ENCODE assay signal across 8 mouse cellular contexts in the genomic region with DNA sequence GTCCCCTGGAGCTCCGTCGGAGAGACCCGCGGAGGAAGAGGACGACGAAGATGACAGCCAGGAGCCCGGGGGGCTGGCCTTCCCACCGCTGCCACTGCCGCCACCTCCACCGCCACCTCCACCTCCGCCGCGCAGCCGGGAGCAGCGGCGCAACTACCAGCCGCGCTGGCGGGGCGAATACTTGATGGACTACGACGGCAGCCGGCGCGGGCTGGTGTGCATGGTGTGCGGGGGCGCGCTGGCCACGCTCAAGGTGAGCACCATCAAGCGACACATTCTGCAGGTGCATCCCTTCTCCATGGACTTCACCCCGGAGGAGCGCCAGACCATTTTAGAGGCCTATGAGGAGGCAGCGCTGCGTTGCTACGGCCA. TPM values are rescaled to one million over a fixed set of nuclear protein-coding genes. Genes with fewer than 3 reads are reported as not detected.
DNase-seq lines count a peak whose midpoint lies in the region; ATAC-seq and TF ChIP-seq lines count a peak whose summit lies in the region.

No protein-coding gene starts in this region.

- no peak for ATAC-seq in G1E (ENCODE audit: extremely low read depth, insufficient number of reproducible peaks, low FRiP score, poor library complexity, severe bottlenecking)
- ATAC-seq in liver, postnatal 0 days = no peak

- no peaks in the 10 kb centered on the region for H3K9me3 ChIP-seq in heart, embryonic 10.5 days
- peaks cover 10% of the 10 kb centered on the region for H3K9me3 ChIP-seq in G1E (replicated peaks)
- H3K9me3 ChIP-seq in hindbrain, embryonic 10.5 days = 0 out of 2 replicates have a peak, but pooled peaks cover 3% of the 10 kb centered on the region
- H3K9me3 ChIP-seq in liver, postnatal 0 days (ENCODE audit: low read length) = no peaks in the 10 kb centered on the region

- TF ChIP-seq EP300 in liver, postnatal 0 days (IDR thresholded peaks at IDR 0.05; ENCODE audit: low read depth) = no peak

- peaks cover 75% of the 10 kb centered on the region for H3K36me3 ChIP-seq in heart, embryonic 10.5 days
- peaks cover 82% of the 10 kb centered on the region for H3K36me3 ChIP-seq in G1E (replicated peaks)
- H3K36me3 ChIP-seq in hindbrain, embryonic 10.5 days = peaks cover 82% of the 10 kb centered on the region
- H3K36me3 ChIP-seq in liver, postnatal 0 days (replicated peaks; ENCODE audit: insufficient read depth, low read length) = peaks cover 17% of the 10 kb centered on the region

- peak overlapping the region; percentile 47 for H3K4me3 ChIP-seq in heart, embryonic 10.5 days
- H3K4me3 ChIP-seq in G1E (ENCODE audit: low read depth, low read length) = peak overlapping the region; percentile 23; the same call in 1 of the 2 replicates
- peak overlapping the region; percentile 47 for H3K4me3 ChIP-seq in hindbrain, embryonic 10.5 days
- 0 out of 2 replicates have a peak overlapping the region, but pooled peaks have one; percentile 15 for H3K4me3 ChIP-seq in liver, postnatal 0 days (ENCODE audit: low read depth, low read length)

- TF ChIP-seq CTCF in G1E (IDR thresholded peaks at IDR 0.05; ENCODE audit: low read depth, low read length) = no peak
- no peak for TF ChIP-seq CTCF in liver, postnatal 0 days (IDR thresholded peaks at IDR 0.05; ENCODE audit: low read depth)

- peaks cover 7% of the 10 kb centered on the region; the same call in 1 of the 2 replicates for H3K27me3 ChIP-seq in heart, embryonic 10.5 days (ENCODE audit: insufficient read depth, poor library complexity, severe bottlenecking)
- H3K27me3 ChIP-seq in G1E (ENCODE audit: insufficient read depth, low read length) = peaks cover 4% of the 10 kb centered on the region; the same call in 1 of the 2 replicates
- H3K27me3 ChIP-seq in hindbrain, embryonic 10.5 days (ENCODE audit: insufficient read depth, poor library complexity, severe bottlenecking) = peaks cover 19% of the 10 kb centered on the region; the same call in 1 of the 2 replicates
- no peaks in the 10 kb centered on the region for H3K27me3 ChIP-seq in liver, postnatal 0 days (ENCODE audit: insufficient read depth, low read length)

- H3K9ac ChIP-seq in liver, postnatal 0 days (replicated peaks) = no peak overlapping the region

- peaks cover 63% of the 10 kb centered on the region for H3K4me1 ChIP-seq in heart, embryonic 10.5 days
- peaks cover 26% of the 10 kb centered on the region for H3K4me1 ChIP-seq in G1E (ENCODE audit: insufficient read depth, low read depth, low read length)
- peaks cover 67% of the 10 kb centered on the region for H3K4me1 ChIP-seq in hindbrain, embryonic 10.5 days (replicated peaks)
- H3K4me1 ChIP-seq in liver, postnatal 0 days (ENCODE audit: insufficient read depth) = peaks cover 21% of the 10 kb centered on the region

- 15% methylated on average over 35 of the region's 35 CpGs for WGBS in heart, embryonic 10.5 days
- whole genome bisulfite sequencing in hindbrain, embryonic 10.5 days = 9% methylated on average over 35 of the region's 35 CpGs
- 71% methylated on average over 33 of the region's 35 CpGs for WGBS in liver, postnatal 0 days (ENCODE audit: insufficient replicate concordance)

- no peak for DNase-seq in heart, embryonic 10.5 days (ENCODE audit: low spot score)
- no peak for DNase-seq in heart, postnatal 4 days
- no peak for DNase-seq in G1E (ENCODE audit: low spot score)
- DNase-seq in hindbrain, embryonic 10.5 days (ENCODE audit: low spot score) = no peak
- no peak for DNase-seq in liver, postnatal 0 days
- DNase-seq in ovary, postnatal 14 days (ENCODE audit: low spot score) = no peak
- DNase-seq in spleen, adult 18-20 months = no peak
- no peak for DNase-seq in kidney, adult 8-10 months

- H3K4me2 ChIP-seq in liver, postnatal 0 days (ENCODE audit: low read depth, low read length) = peak overlapping the region; percentile 66

- peak overlapping the region; percentile 80 for H3K27ac ChIP-seq in heart, embryonic 10.5 days
- H3K27ac ChIP-seq in hindbrain, embryonic 10.5 days = peak overlapping the region; percentile 88
- no peak overlapping the region for H3K27ac ChIP-seq in liver, postnatal 0 days (ENCODE audit: low read depth)

RNA-seq across cellular contexts. Expression of a gene that starts 5.2 kb away (rescaled TPM):
- polyA plus RNA-seq in heart, embryonic 10.5 days (2016; fragmentation: Nextera tagmentation; extraction: Ambion mirVana) = 3.1 and 5.1 TPM in 2 replicates
- total RNA-seq in heart, postnatal 4 days (2021) = 10 to 100 TPM; 28.4 to 28.5 TPM
- 8.4 and 10.7 TPM in 2 replicates for total RNA-seq in G1E (2014; fragmentation: Nextera tagmentation)
- total RNA-seq in G1E (2017) = 7.0 and 7.4 TPM in 2 replicates
- polyA plus RNA-seq in G1E (2012) = 23.1 and 29.4 TPM in 2 replicates
- 7.0 and 8.6 TPM in 2 replicates for polyA plus RNA-seq in hindbrain, embryonic 10.5 days (2016; fragmentation: Nextera tagmentation; extraction: Ambion mirVana)
- polyA plus RNA-seq in liver, postnatal 0 days (2015; fragmentation: Nextera tagmentation; extraction: Ambion mirVana) = 0.58 and 0.75 TPM in 2 replicates

RNA-seq across cellular contexts. Expression of a gene that starts 39.8 kb away (rescaled TPM):
- polyA plus RNA-seq in heart, embryonic 10.5 days (2016; fragmentation: Nextera tagmentation; extraction: Ambion mirVana) = 26.8 and 35.5 TPM in 2 replicates
- total RNA-seq in heart, postnatal 4 days (2021) = 10 to 100 TPM; 29.4 to 30.8 TPM
- total RNA-seq in G1E (2014; fragmentation: Nextera tagmentation) (13.3 and 18.1 TPM in 2 replicates), G1E (2017) (8.0 and 8.2 TPM in 2 replicates)
- 31.8 and 34.2 TPM in 2 replicates for polyA plus RNA-seq in G1E (2012)
- polyA plus RNA-seq in hindbrain, embryonic 10.5 days (2016; fragmentation: Nextera tagmentation; extraction: Ambion mirVana) = 44.9 and 48.0 TPM in 2 replicates
- polyA plus RNA-seq in liver, postnatal 0 days (2015; fragmentation: Nextera tagmentation; extraction: Ambion mirVana) = 2.2 and 3.6 TPM in 2 replicates
